Mouse (Mus musculus) layer of hippocampus, adult 8-10 months (tissue): ENCODE data around the gene Mapk6. TPM values are rescaled to one million over a fixed set of nuclear protein-coding genes. Genes with fewer than 3 reads are reported as not detected.
"Not testable (repeated sequence)": the region's sequence is repeated elsewhere in the genome, so short reads cannot be mapped to it uniquely, and the experiment has no call there.

Source experiments
- DNase-seq, 2 experiments: peaks; one replicate each; pipeline ENCODE4 v3.0.0; 2022; ENCODE audit warnings: low spot score in 2 of 2
- total RNA-seq, 4 experiments: library from RNA; stranded (reverse); gene quantifications; 2 replicates each; pipeline ENCODE4 v1.2.4; 2022

The Mapk6 gene
- total RNA-seq: 10 to 100 TPM; 26.9 to 33.1 (median 28.2) TPM

DNA sequence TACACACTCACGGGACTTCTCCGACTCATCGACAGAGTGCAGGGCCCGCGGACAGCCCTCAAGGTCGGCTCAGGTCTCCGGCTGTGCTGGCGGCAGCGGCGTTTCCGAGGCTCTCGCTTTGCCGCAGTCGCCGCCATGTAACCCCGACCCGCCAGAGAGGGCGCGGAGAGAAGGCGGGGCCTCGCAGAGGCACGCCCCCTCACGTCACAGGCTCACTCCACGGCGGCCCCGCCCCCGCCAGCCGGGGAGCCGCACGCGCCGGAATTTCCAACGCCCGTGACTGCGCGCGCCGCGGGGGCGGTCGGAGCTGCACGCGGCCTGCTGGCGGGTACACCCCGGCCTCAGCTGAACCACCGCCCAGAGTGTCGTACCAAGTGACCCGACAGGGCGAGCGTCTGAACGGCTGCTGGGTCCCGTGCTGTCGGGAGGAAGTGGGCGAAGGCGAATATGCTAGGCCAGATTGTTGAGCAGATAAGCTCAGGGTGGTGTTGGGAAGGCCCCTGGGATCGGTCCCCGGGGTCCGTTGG lies at the start of gene Mapk6:
Gene Mapk6, minus strand, starts transcription at position 154 of the 527 bp plus-strand sequence.
- peak; percentile 91 to 96 for DNase-seq

GRCm38 (mm10) chr9:75455684-75456083 lies 45.9 kb upstream of the Mapk6 start:
- no peak for DNase-seq

- DNase-seq: no peak
Measured at GRCm38 (mm10) chr9:75453994-75454393, 44.2 kb upstream of the Mapk6 start.

DNA sequence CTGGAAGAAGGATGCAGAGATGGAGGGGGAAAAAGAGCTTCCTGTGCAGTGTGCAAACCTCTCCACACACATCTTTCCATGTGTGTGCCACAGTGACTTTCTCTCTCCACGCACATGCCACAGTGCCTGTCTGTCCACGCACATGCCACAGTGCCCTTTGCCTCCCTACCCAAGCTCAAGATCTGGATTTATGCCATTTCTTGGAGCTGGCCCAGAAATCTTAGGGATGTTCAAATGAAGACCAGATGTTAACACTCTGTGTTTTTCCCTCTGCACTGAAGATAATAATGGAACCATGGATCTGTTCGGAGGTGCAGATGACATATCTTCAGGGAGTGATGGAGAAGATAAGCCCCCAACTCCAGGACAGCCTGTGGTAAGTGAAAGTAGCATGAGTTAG lies 38.2 kb upstream of the Mapk6 start:
- no peak for DNase-seq

DNA sequence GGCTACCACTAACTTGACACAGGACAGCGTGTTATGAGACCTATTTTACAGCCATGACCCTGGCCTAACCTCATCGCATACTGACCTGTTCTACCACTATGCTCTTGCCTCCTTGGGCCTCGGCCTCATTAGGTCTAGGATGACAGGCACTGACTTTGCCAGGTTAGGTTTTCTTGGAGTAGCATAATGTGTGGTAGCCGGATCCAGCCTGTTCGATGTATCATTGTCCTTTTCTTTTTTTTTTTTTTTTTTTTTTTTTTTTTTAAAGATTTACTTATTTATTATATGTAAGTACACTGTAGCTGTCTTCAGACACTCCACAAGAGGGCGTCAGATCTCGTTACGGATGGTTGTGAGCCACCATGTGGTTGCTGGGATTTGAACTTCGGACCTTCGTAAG lies 36.8 kb upstream of the Mapk6 start:
- DNase-seq: not testable (repeated sequence)

DNA sequence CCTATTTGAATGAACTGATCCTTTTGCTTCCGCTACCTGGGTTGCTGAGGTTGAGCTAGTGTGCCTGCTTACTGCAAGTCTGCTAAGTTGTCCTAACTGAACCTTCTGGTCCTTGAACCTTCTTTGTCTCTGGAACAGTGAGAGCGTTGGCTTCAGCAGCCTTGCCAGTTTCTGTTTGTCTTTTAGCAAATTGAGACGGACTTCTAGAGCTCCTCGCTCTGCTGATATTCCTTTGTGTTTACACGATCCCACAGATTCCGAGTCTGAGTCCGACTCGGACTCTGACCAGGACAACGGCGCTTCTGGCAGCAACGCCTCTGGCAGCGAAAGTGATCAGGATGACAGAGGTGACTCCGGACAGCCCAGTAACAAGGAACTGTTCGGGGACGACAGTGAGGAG lies 35.2 kb upstream of the Mapk6 start:
- DNase-seq: no peak

DNA sequence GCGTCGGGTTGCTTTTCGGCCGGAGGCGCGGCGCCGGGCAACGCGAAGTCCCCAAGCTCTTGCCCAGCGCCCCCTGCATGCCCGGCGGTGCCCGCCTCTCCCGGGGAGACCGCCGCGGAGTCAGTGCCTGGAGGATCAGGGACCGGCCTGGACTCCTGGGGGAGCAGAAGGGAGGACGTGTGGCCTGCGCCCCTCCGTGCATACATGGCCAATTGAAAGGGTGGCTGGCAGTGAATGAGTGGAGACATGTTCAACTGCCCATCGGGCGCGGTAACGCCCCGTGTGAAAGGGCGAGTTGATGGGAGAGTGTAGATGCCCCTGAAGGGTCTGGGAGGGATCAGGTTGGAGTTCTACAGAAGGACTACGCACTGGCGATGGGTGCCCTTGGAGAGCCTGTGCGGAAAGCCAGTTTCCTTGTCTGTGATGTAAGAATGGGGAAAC lies 31.9 kb upstream of the Mapk6 start:
- DNase-seq: peak in 1 of 2 experiments; percentile 26

DNA sequence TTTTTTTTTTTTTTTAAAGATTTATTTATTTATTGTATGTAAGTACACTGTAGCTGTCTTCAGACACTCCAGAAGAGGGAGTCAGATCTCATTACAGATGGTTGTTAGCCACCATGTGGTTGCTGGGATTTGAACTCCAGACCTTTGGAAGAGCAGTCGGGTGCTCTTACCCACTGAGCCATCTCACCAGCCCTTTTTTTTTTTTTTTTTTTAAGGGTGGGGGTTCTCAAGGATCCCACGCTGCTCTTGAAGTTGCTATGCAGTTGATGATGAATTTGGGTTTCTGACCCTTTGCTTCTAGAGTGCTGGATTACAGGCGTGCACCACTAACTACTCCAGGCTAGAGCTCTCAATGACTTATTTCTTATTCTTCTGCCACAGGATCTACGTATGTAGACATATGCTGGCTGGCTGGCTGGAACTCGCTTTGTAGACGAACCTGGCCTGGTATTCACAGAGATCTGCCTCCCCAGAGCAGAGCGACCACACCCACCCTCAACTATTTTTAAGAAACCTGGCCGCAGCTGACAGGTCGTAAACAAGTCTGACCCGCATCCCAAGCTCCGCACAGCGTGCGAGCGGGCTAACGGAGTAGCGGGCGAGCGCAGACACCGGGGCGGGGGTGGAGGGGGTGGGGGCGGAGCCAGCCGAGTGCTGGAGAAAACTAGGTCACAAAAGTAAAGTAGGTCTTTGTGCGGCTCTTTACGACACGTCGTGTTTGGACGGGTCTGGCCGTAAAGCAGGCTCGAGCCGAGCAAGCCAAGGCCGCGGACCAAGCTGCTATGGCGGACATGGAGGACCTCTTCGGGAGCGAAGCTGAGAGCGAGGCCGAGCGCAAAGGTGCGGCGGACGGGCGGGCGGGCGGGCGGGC lies 31.2 kb upstream of the Mapk6 start, which contains the start of gene Leo1:
Gene Leo1, plus strand, starts transcription at position 729 of the 871 bp plus-strand sequence.
- peak; percentile 89 to 90 for DNase-seq

GRCm38 (mm10) chr9:75437653-75438385 lies 28.0 kb upstream of the Mapk6 start:
- no peak for DNase-seq

DNA sequence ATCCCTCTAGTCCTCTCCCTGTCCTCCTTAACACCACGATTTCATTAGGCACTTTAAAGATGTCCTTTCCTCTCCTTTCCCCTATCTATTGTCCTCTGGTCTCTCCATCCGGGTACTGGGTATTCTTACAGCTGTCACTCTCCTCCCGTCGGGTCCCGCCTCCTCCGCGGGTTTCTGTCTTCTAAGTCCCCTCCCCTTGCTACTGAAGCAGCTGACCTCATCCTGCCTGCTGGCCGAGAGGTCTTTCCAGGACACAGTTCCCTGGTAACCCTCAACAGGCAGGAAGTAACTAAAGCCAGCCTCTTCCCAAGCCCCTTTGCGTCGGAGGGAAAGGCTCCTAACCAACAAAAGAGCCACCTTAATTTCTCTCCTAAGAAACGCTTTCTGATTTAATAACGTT lies 26.1 kb upstream of the Mapk6 start:
- DNase-seq: peak; percentile 32 to 60

- no peak for DNase-seq
Measured at GRCm38 (mm10) chr9:75435291-75435690, 25.5 kb upstream of the Mapk6 start.

GRCm38 (mm10) chr9:75434872-75435271 lies 25.1 kb upstream of the Mapk6 start:
- no peak for DNase-seq

- DNase-seq: no peak
Measured at GRCm38 (mm10) chr9:75434172-75434793, 24.5 kb upstream of the Mapk6 start.

GRCm38 (mm10) chr9:75432694-75433093 lies 22.9 kb upstream of the Mapk6 start:
- no peak for DNase-seq

GRCm38 (mm10) chr9:75430822-75431621 lies 21.2 kb upstream of the Mapk6 start:
- no peak for DNase-seq

DNA sequence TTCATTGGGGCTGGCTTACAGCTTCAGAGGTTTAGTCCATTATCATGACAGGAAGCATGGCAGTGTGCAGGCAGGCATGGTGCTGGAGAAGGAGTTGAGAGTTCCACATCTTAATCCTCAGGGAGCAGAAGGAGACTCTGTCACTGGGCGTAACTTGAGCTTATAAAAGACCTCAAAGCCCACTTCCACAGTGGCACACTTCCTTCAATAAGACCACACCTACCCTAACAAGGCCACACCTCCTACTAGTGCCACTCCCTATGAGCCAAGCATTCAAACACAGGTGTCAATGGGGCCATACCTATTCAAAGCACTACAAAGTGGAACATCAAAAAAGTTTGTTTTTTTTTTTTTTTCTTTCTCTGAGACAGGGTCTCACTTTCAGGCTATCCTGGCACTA lies 19.9 kb upstream of the Mapk6 start:
- DNase-seq: no peak

GRCm38 (mm10) chr9:75429040-75429439 lies 19.2 kb upstream of the Mapk6 start:
- no peak for DNase-seq

- no peak for DNase-seq
Measured at GRCm38 (mm10) chr9:75428274-75428600, 18.4 kb upstream of the Mapk6 start.

DNA sequence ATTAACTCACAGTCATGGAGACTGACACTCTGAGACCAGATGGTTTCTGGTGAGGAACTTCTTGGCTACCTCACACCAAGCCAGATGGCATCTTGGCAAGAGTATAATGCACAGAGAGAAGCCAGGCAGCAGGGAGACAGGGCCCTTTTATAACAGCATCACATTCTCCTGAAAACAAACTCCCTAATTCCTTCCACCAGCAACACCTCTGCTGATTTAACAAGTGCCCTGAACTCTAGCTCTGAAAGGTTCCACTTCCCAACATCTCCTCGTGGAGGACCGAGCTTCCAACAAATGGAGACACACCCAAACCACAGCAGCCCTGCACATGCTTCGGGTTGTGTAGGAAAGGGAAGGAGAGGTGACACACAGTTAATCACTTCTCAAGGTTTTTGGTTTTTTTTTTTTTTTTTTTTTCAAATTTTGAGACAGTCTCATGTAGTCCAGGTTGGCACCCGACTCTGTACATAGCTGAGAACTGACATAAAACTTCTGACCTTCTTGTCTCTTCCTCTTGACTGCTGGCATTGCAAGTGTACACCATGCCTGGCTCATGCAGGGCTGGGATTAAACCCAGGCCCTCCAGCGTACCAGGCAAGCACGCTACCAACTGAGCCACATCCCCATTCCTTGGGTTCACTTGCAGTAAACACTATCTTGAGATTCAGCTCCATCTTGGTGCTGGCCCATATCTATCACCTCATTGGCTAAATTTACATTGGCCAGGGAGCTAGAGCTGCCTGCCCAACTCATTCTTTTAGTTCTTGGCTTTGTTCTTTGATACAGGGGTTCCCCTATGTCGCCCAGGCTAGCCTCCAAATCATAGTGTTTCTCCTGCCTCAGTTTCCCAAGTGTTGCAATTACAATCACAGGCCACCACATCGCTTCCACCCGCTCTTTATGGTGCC lies 17.8 kb upstream of the Mapk6 start:
- peak; percentile 62 to 64 for DNase-seq
